Mouse (Mus musculus) kidney, adult 8-10 months (tissue): ENCODE measurements around the gene Ccdc186.

Source experiments
- DNase-seq, 2 experiments: peaks; one replicate each; pipeline ENCODE4 v3.0.0; 2022

Gene Ccdc186

GRCm38 (mm10) chr19:56749343-56749742 is 72.6 kb downstream of the Ccdc186 start:
- DNase-seq: peak in 1 of 2 experiments; percentile 24

GRCm38 (mm10) chr19:56747878-56748277 is 74.1 kb downstream of the Ccdc186 start:
- no peak for DNase-seq

- DNase-seq: no peak
Measured at GRCm38 (mm10) chr19:56746618-56747017, 75.4 kb downstream of the Ccdc186 start.

GRCm38 (mm10) chr19:56745528-56745927 is 76.5 kb downstream of the Ccdc186 start:
- DNase-seq: no peak

- no peak for DNase-seq
Measured at GRCm38 (mm10) chr19:56745061-56745460, 76.9 kb downstream of the Ccdc186 start.
